ENCODE assay signal across 11 mouse cellular contexts in the genomic region with DNA sequence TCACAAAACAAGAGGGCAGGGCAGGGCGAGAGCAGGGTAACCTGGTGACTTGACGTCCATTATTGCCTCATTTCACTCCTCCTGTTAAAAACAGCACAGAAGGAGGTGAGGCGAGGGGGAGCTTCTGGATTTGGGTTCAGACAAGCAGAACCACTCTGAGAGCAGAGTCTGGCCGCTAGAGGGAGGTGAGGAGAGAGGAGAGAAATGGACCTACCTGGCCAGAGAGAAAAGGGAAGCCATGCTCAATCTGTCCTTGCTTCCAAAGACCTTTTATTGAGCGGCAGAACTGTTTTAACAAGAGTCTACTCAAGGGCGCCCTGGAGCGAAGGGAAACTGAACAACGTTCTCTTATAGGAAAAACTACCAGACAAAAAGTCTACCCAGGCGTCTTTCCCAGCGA. TPM values are rescaled to one million over a fixed set of nuclear protein-coding genes. Genes with fewer than 3 reads are reported as not detected.
DNase-seq lines count a peak whose midpoint lies in the region; ATAC-seq and TF ChIP-seq lines count a peak whose summit lies in the region.
"Had no signal": no experiment of that assay in that cellular context is flagged by ENCODE, and none has a peak within 500 bp of the region (broad histone marks: within the 10 kb centered on the region; RNA-seq: fewer than 3 reads in every experiment).

No protein-coding gene starts in this region.

- no peaks in the 10 kb centered on the region for H3K36me3 ChIP-seq in kidney, adult 2 months (ENCODE audit: control insufficient read depth, insufficient read depth, low read length)
- H3K36me3 ChIP-seq in kidney, embryonic 15.5 days = peaks cover 25% of the 10 kb centered on the region

- ATAC-seq in kidney, embryonic 15.5 days (replicated peaks; ENCODE audit: low FRiP score) = no peak
- ATAC-seq: inflammation-experienced regulatory T-cells, adult 6 months had no signal

- TF ChIP-seq POLR2A in kidney, adult 2 months (IDR thresholded peaks at IDR 0.05; ENCODE audit: low read depth, low read length) = no peak

- no peak overlapping the region for H3K9ac ChIP-seq in kidney, embryonic 15.5 days
- H3K9ac ChIP-seq: limb, embryonic 12.5 days; midbrain, embryonic 12.5 days had no signal

- no peaks in the 10 kb centered on the region for H3K4me1 ChIP-seq in kidney, adult 2 months (ENCODE audit: control insufficient read depth, insufficient read depth, low read length)
- no peaks in the 10 kb centered on the region for H3K4me1 ChIP-seq in kidney, embryonic 15.5 days
- H3K4me1 ChIP-seq: limb, embryonic 12.5 days; midbrain, embryonic 12.5 days had no signal

- no peak overlapping the region for H3K27ac ChIP-seq in kidney, adult 2 months (ENCODE audit: insufficient read depth, low read depth, low read length)
- no peak overlapping the region for H3K27ac ChIP-seq in kidney, embryonic 15.5 days
- H3K27ac ChIP-seq: limb, embryonic 12.5 days; midbrain, embryonic 12.5 days had no signal

- no peak overlapping the region for H3K4me3 ChIP-seq in kidney, adult 2 months (ENCODE audit: insufficient read depth, low read depth, low read length)
- H3K4me3 ChIP-seq in kidney, embryonic 15.5 days (replicated peaks) = no peak overlapping the region
- H3K4me3 ChIP-seq: limb, embryonic 12.5 days; midbrain, embryonic 12.5 days had no signal

- 77% methylated on average over 10 of the region's 10 CpGs for WGBS in kidney, adult 2 months
- 79% methylated on average over 10 of the region's 10 CpGs for WGBS in kidney, embryonic 15.5 days

- DNase-seq in kidney, adult 2 months = peak; percentile 9
- peak; percentile 12 for DNase-seq in urinary bladder, postnatal 25 days (ENCODE audit: low spot score)
- DNase-seq in urinary bladder, adult 18-20 months (ENCODE audit: low spot score in 2 of 2) = no peak
- peak; percentile 61 for DNase-seq in brain, adult 2 months (ENCODE audit: low read depth, low spot score)
- no peak for DNase-seq in thymus, postnatal 25 days
- no peak for DNase-seq in layer of hippocampus, adult 8-10 months (ENCODE audit: low spot score in 2 of 2)
- DNase-seq: thymus, adult 18-20 months had no signal

- no peaks in the 10 kb centered on the region for H3K27me3 ChIP-seq in kidney, adult 2 months (replicated peaks; ENCODE audit: control insufficient read depth, insufficient read depth, low read length)
- H3K27me3 ChIP-seq in kidney, embryonic 15.5 days = no peaks in the 10 kb centered on the region
- H3K27me3 ChIP-seq: limb, embryonic 12.5 days; midbrain, embryonic 12.5 days had no signal

- peak; percentile 51 for TF ChIP-seq CTCF in kidney, adult 2 months (conservative IDR thresholded peaks at IDR 0.05; ENCODE audit: insufficient read depth, insufficient read length, low read depth, low read length)

- H3K9me3 ChIP-seq in kidney, embryonic 15.5 days (replicated peaks) = no peaks in the 10 kb centered on the region

- H3K4me2 ChIP-seq in kidney, embryonic 15.5 days = no peak overlapping the region
- H3K4me2 ChIP-seq: limb, embryonic 12.5 days; midbrain, embryonic 12.5 days had no signal

RNA-seq across cellular contexts. Expression of a gene that starts 27.9 kb away (rescaled TPM):
- polyA plus RNA-seq in kidney, adult 2 months (2012; rRNA removed) = 0.48 and 0.60 TPM in 2 replicates
- polyA plus RNA-seq in kidney, embryonic 15.5 days (2015; fragmentation: Nextera tagmentation; extraction: Ambion mirVana) = 15.3 and 17.9 TPM in 2 replicates
- total RNA-seq in layer of hippocampus, adult 8-10 months (2022) = 10 to 100 TPM; 13.6 to 14.9 (median 14.3) TPM

Comparison
In these comparisons a context has a peak if more than half of its experiments do, and no peak if none do; other contexts are left out.
1. DNase-seq: peak in kidney, adult 2 months (single experiment), urinary bladder, postnatal 25 days (single experiment) and brain, adult 2 months (single experiment); none in urinary bladder, adult 18-20 months (0 of 2), thymus, postnatal 25 days (single experiment) and layer of hippocampus, adult 8-10 months (0 of 2).
2. RNA of a gene that starts 27.9 kb away (polyA plus RNA-seq): 15.3 to 17.9 TPM in kidney, embryonic 15.5 days; 0.48 to 0.60 TPM in kidney, adult 2 months; every median in the first group is over 10 times any median in the second.